Mouse (Mus musculus) forebrain, embryonic 13.5 days (tissue): ENCODE data around the gene Lrtm2. TPM values are rescaled to one million over a fixed set of nuclear protein-coding genes. Genes with fewer than 3 reads are reported as not detected.
A peak's percentile ranks its signal among the peaks of the same experiment; 100 is the strongest.

Experiments
- ATAC-seq: fragments of 200-750 bp; cut with Nextera tagmentation; 2 replicates; pipeline ENCODE4 v1.8.0; 2017
- H3K27ac ChIP-seq: fragments of 300-500 bp; sonication (generic); 2 replicates; pipeline ENCODE4 v1.5.1; 2015; ENCODE audit warnings: inconsistent platforms, mild to moderate bottlenecking, moderate library complexity
- H3K27me3 ChIP-seq: fragments of 300-500 bp; sonication (generic); 2 replicates; pipeline ENCODE4 v1.6.1; 2015; ENCODE audit warnings: mild to moderate bottlenecking, inconsistent platforms
- H3K36me3 ChIP-seq: fragments of 300-500 bp; sonication (generic); 2 replicates; pipeline ENCODE4 v1.6.1; 2015; ENCODE audit warnings: mild to moderate bottlenecking, inconsistent platforms; ENCODE audit not compliant: poor library complexity, severe bottlenecking
- H3K4me1 ChIP-seq: fragments of 300-500 bp; sonication (generic); 2 replicates; pipeline ENCODE4 v1.6.1; 2015; ENCODE audit warnings: inconsistent platforms
- H3K4me2 ChIP-seq: fragments of 300-500 bp; sonication (generic); 2 replicates; pipeline ENCODE4 v1.6.1; 2015; ENCODE audit warnings: inconsistent platforms, mild to moderate bottlenecking, moderate library complexity
- H3K4me3 ChIP-seq: fragments of 300-500 bp; sonication (generic); 2 replicates; pipeline ENCODE4 v1.5.1; 2015; ENCODE audit warnings: mild to moderate bottlenecking, inconsistent platforms
- H3K9ac ChIP-seq: fragments of 300-500 bp; sonication (generic); 2 replicates; pipeline ENCODE4 v1.6.1; 2015; ENCODE audit warnings: mild to moderate bottlenecking, inconsistent platforms
- H3K9me3 ChIP-seq: fragments of 300-500 bp; sonication (generic); replicated peaks from 2 replicates; pipeline ENCODE4 v1.6.1; 2016; ENCODE audit warnings: inconsistent platforms
- WGBS: fragments of 180-500 bp; shearing (Covaris S2); methylation state at CpG from one replicate; pipeline ENCODE4 v1.1.7; 2015; 5-methylcytosine and 5-hydroxymethylcytosine counted together
- polyA plus RNA-seq: library from polyadenylated mRNA; unstranded; fragments of >200 nt; fragmentation: Nextera tagmentation; extraction: Ambion mirVana; gene quantifications from 2 replicates; pipeline ENCODE4 v1.2.1, GENCODE M21; 2015

Gene Lrtm2
- polyA plus RNA-seq, 1 experiment from 2014 or later: 1.1 TPM

GRCm38 (mm10) chr6:119358020-119358571 is 27.5 kb upstream of the Lrtm2 start:
- peaks cover 87% of the 10 kb centered on the region for H3K36me3 ChIP-seq
- ATAC-seq: no peak
- H3K27me3 ChIP-seq: no peaks in the 10 kb centered on the region
- no peak overlapping the region for H3K4me3 ChIP-seq
- no peaks in the 10 kb centered on the region for H3K4me1 ChIP-seq
- no peak overlapping the region for H3K27ac ChIP-seq
- WGBS: 87% methylated on average over 8 of the region's 8 CpGs
- H3K4me2 ChIP-seq: no peak overlapping the region
- no peaks in the 10 kb centered on the region for H3K9me3 ChIP-seq
- no peak overlapping the region for H3K9ac ChIP-seq

- Histone ChIP-seq H3K4me2 (no peak overlapping the region), H3K9ac (no peak overlapping the region), H3K9me3 (no peaks in the 10 kb centered on the region), H3K27me3 (no peaks in the 10 kb centered on the region), H3K4me3 (no peak overlapping the region), H3K4me1 (peaks cover 9% of the 10 kb centered on the region; the same call in 1 of the 2 replicates), H3K27ac (no peak overlapping the region), H3K36me3 (peaks cover 45% of the 10 kb centered on the region)
- WGBS: 87% methylated on average over 6 of the region's 6 CpGs
- ATAC-seq: no peak
Measured at GRCm38 (mm10) chr6:119352501-119352900, 21.9 kb upstream of the Lrtm2 start.

GRCm38 (mm10) chr6:119351656-119352055 is 21.1 kb upstream of the Lrtm2 start:
- no peak overlapping the region for H3K9ac ChIP-seq
- H3K4me3 ChIP-seq: no peak overlapping the region
- peaks cover 9% of the 10 kb centered on the region; the same call in 1 of the 2 replicates for H3K4me1 ChIP-seq
- H3K4me2 ChIP-seq: no peak overlapping the region
- H3K9me3 ChIP-seq: no peaks in the 10 kb centered on the region
- ATAC-seq: no peak
- H3K27me3 ChIP-seq: no peaks in the 10 kb centered on the region
- peaks cover 37% of the 10 kb centered on the region for H3K36me3 ChIP-seq
- 87% methylated on average over 8 of the region's 8 CpGs for WGBS
- no peak overlapping the region for H3K27ac ChIP-seq

GRCm38 (mm10) chr6:119350703-119351198 is 20.2 kb upstream of the Lrtm2 start:
- Histone ChIP-seq H3K36me3 (peaks cover 28% of the 10 kb centered on the region), H3K9ac (no peak overlapping the region), H3K4me2 (no peak overlapping the region), H3K27me3 (no peaks in the 10 kb centered on the region), H3K4me1 (peaks cover 9% of the 10 kb centered on the region; the same call in 1 of the 2 replicates), H3K27ac (peak overlapping the region; percentile 33; the same call in 1 of the 2 replicates), H3K4me3 (no peak overlapping the region), H3K9me3 (no peaks in the 10 kb centered on the region)
- WGBS: 73% methylated on average over 9 of the region's 9 CpGs
- no peak for ATAC-seq

- H3K4me1 ChIP-seq: peaks cover 9% of the 10 kb centered on the region; the same call in 1 of the 2 replicates
- peak; percentile 79 for ATAC-seq
- no peak overlapping the region for H3K9ac ChIP-seq
Measured at GRCm38 (mm10) chr6:119348234-119348633, 17.7 kb upstream of the Lrtm2 start.

GRCm38 (mm10) chr6:119347813-119348212 is 17.2 kb upstream of the Lrtm2 start:
- no peak overlapping the region for H3K27ac ChIP-seq
- H3K4me1 ChIP-seq: peaks cover 9% of the 10 kb centered on the region; the same call in 1 of the 2 replicates
- H3K4me3 ChIP-seq: no peak overlapping the region
- no peak overlapping the region for H3K9ac ChIP-seq
- peaks cover 3% of the 10 kb centered on the region; the same call in 1 of the 2 replicates for H3K36me3 ChIP-seq
- WGBS: 72% methylated on average over 5 of the region's 5 CpGs
- no peak overlapping the region for H3K4me2 ChIP-seq
- H3K27me3 ChIP-seq: no peaks in the 10 kb centered on the region
- no peak for ATAC-seq
- H3K9me3 ChIP-seq: no peaks in the 10 kb centered on the region

More at GRCm38 (mm10) chr6:119348234-119348633, 17.7 kb upstream of the Lrtm2 start:
- Histone ChIP-seq H3K4me2 (no peak overlapping the region), H3K36me3 (peaks cover 5% of the 10 kb centered on the region), H3K9me3 (no peaks in the 10 kb centered on the region), H3K27ac (no peak overlapping the region), H3K4me3 (no peak overlapping the region), H3K27me3 (no peaks in the 10 kb centered on the region)
- 0% methylated on average over 1 of the region's 1 CpGs for WGBS

GRCm38 (mm10) chr6:119346257-119346656 is 15.7 kb upstream of the Lrtm2 start:
- H3K4me1 ChIP-seq: peaks cover 9% of the 10 kb centered on the region; the same call in 1 of the 2 replicates
- H3K4me2 ChIP-seq: no peak overlapping the region
- no peak for ATAC-seq
- no peaks in the 10 kb centered on the region for H3K9me3 ChIP-seq
- H3K27me3 ChIP-seq: no peaks in the 10 kb centered on the region
- no peak overlapping the region for H3K4me3 ChIP-seq
- no peaks in the 10 kb centered on the region for H3K36me3 ChIP-seq
- 70% methylated on average over 10 of the region's 10 CpGs for WGBS
- H3K9ac ChIP-seq: no peak overlapping the region
- no peak overlapping the region for H3K27ac ChIP-seq

- Histone ChIP-seq H3K27ac (no peak overlapping the region), H3K9me3 (no peaks in the 10 kb centered on the region), H3K4me3 (no peak overlapping the region), H3K4me2 (no peak overlapping the region), H3K9ac (no peak overlapping the region), H3K27me3 (0 out of 2 replicates have a peak, but pooled peaks cover 3% of the 10 kb centered on the region), H3K36me3 (no peaks in the 10 kb centered on the region), H3K4me1 (0 out of 2 replicates have a peak, but pooled peaks cover 5% of the 10 kb centered on the region)
- peak; percentile 95 for ATAC-seq
Measured at GRCm38 (mm10) chr6:119341409-119341808, 10.8 kb upstream of the Lrtm2 start.

- Histone ChIP-seq H3K4me2 (no peak overlapping the region), H3K36me3 (no peaks in the 10 kb centered on the region), H3K4me3 (no peak overlapping the region), H3K9ac (no peak overlapping the region), H3K27ac (no peak overlapping the region), H3K9me3 (no peaks in the 10 kb centered on the region), H3K4me1 (0 out of 2 replicates have a peak, but pooled peaks cover 5% of the 10 kb centered on the region), H3K27me3 (0 out of 2 replicates have a peak, but pooled peaks cover 3% of the 10 kb centered on the region)
- WGBS: 28% methylated on average over 11 of the region's 11 CpGs
- no peak for ATAC-seq
Measured at GRCm38 (mm10) chr6:119338121-119338912, 7.8 kb upstream of the Lrtm2 start.

- 0 out of 2 replicates have a peak, but pooled peaks cover 3% of the 10 kb centered on the region for H3K27me3 ChIP-seq
- H3K4me2 ChIP-seq: no peak overlapping the region
- no peak overlapping the region for H3K27ac ChIP-seq
- no peak overlapping the region for H3K9ac ChIP-seq
- H3K4me1 ChIP-seq: 0 out of 2 replicates have a peak, but pooled peaks cover 5% of the 10 kb centered on the region
- H3K36me3 ChIP-seq: no peaks in the 10 kb centered on the region
- H3K4me3 ChIP-seq: no peak overlapping the region
- 73% methylated on average over 3 of the region's 3 CpGs for WGBS
- no peaks in the 10 kb centered on the region for H3K9me3 ChIP-seq
- ATAC-seq: no peak
Measured at GRCm38 (mm10) chr6:119337287-119337686, 6.7 kb upstream of the Lrtm2 start.

GRCm38 (mm10) chr6:119336124-119336523 is 5.6 kb upstream of the Lrtm2 start:
- 82% methylated on average over 7 of the region's 7 CpGs for WGBS
- Histone ChIP-seq H3K4me3 (no peak overlapping the region), H3K4me1 (peaks cover 5% of the 10 kb centered on the region; the same call in 1 of the 2 replicates), H3K4me2 (no peak overlapping the region), H3K27ac (no peak overlapping the region), H3K9me3 (no peaks in the 10 kb centered on the region), H3K36me3 (no peaks in the 10 kb centered on the region), H3K27me3 (peaks cover 14% of the 10 kb centered on the region), H3K9ac (no peak overlapping the region)
- ATAC-seq: no peak

GRCm38 (mm10) chr6:119333831-119334230 is 3.3 kb upstream of the Lrtm2 start:
- WGBS: 48% methylated on average over 3 of the region's 3 CpGs

More at GRCm38 (mm10) chr6:119333831-119334230, 3.3 kb upstream of the Lrtm2 start:
- Histone ChIP-seq H3K36me3 (no peaks in the 10 kb centered on the region), H3K4me1 (peaks cover 25% of the 10 kb centered on the region), H3K4me3 (no peak overlapping the region), H3K9me3 (no peaks in the 10 kb centered on the region), H3K9ac (no peak overlapping the region), H3K4me2 (no peak overlapping the region), H3K27ac (no peak overlapping the region), H3K27me3 (peaks cover 32% of the 10 kb centered on the region)
- no peak for ATAC-seq
